Mouse (Mus musculus) A20 (cell line): ENCODE data around the gene Htr6.

ENCODE experiments used
- DNase-seq: peaks from one replicate; pipeline ENCODE4 v3.0.0-alpha.2; 2011; ENCODE audit warnings: low read depth, low spot score

The Htr6 gene

DNA sequence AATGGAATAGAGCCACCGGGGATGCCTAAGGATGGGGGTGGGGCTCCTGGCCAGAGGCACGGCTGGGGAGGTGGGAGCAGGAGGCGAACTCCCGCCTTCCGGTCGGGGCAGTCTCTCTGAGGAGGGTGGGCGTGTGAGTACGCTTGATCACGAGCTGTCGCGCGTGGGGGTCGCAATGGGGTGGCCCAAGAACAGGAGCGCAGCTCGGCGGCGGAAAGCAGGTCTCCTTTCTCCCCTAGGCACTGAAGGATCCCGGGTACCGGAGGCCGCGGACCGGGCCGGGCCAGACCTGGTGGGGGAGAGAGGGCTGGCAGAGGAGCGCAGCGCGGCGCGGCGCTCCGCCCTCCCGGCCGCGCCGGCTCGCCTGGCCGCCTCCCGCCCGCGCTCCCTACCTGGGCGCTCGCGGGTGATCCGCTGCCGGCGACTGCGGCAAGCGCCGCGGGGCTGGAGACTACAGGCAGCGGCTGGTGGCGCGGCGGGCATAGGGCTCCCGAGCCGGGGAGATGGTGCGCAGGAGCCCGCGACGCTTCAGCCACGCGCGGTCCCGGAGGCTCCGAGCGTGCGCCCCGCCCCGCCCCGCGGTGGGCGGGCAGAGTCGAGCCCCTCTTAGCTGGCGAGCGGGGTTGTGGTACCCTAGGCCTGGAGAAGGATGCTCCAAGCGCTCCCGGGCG is at the start of gene Htr6:
Gene Htr6 (minus strand): TSS at position 530 of the 671 bp plus-strand sequence.
- DNase-seq: no peak

DNA sequence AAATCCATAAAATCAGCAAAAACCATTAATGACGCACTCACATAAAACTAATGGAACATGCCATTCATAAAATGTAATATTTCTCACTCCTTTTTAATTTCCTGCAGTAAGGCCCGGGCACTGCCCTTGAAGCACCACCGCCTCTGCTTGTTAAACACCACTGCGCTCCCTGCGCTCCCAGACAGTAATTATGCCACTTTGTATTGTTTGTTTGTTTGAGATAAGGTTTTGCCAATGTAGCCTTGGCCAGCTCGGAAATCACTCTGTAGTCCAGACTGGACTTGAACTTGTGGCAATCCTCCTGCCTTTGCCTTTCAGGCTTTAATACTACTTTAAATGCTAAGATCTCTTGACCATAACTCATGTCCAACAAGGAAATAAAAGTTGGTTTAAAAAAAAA is 49.6 kb upstream of the Htr6 start:
- DNase-seq: no peak

DNA sequence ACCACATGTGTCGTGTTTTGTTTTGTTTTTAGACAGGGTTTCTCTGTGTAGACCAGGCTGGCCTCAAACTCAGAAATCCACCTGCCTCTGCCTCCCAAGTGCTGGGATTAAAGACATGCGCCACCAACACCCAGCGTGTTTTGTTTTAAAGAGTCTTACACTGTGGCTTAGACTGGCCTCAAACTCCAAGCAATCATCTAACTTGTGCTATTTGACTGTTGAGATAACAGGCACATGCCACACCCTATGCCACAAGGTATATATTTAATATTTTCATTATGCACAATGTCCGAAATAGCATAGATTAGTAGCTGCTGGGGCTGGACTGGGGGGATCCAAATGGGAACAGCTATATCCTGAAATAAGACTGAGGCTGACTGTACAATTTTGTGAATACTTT is 47.2 kb upstream of the Htr6 start:
- DNase-seq: no peak

DNA sequence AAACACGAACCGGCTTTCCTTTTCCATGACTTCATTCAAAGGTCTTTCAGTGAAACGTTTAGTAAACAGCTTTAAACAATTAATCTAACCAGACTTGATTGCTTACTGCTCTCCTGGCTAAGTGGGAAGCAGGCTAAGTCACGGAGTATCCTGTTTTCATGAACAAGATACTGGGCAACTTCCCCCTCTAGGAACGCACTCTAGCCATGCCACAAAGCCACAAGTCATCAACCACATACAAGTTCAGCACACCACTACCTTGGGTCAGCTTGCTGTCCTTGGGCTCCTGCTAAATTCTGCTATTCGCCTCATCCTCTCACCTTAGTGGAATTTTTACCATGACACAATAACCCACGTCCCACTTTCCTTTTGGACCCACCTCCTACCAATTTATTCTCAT is 45.6 kb upstream of the Htr6 start:
- DNase-seq: no peak

DNA sequence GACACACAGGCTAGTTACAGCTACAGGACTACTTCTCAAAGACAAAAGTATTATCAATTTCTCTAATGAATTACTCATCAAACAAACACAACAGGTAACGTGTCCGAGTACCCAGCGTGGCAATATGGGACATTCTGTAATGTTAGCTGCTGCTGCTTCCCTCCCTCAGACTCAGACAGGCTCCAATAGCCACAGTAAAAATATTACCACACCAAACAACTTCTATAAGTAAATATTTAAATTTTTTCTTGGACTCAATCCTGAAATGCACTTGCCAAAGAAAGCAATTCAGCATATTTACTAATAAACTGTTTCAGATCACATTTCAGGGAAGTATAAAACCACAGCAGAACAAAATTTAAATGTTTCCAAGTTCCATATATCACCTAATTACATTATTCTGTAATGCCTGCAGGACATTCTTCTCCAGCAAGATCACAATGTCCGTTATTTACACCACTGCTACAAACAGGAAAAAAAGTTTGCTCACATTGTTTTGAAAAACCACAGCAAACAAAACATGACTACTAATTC is 45.0 kb upstream of the Htr6 start:
- DNase-seq: no peak

DNA sequence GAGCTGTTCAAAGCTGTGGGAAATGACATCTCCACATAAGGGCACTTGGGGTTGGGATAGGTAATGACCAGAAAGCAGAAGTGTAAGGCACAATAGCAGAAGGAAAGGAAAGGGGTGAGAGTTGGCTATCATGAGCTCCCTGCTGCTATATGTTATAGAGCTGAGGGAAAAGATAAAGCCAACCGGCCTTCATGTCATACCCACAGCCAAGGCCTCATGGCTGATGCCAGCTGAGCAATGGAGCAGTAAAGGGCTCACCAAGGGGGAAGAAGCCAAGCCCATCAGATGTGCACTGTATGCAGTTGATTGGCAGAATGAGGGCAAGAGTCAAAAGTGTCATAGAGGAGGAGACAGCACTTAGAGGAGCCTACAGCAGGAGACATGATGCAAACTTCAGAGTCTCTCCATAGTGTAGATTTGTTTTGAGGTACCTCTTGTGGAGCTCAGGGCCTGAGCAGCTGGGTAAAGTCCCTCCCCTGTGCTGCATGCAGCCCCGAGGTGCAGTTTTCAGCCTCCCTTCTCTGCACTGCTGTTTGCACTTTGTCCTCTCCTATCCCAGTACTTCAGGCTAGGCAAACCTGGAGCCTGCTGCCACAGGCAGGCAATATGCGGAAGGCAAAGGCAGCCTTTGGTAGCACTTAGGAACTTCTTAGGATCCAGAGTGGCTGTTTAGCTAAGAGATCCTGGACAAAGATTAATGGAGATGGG is 41.1 kb upstream of the Htr6 start:
- no peak for DNase-seq

DNA sequence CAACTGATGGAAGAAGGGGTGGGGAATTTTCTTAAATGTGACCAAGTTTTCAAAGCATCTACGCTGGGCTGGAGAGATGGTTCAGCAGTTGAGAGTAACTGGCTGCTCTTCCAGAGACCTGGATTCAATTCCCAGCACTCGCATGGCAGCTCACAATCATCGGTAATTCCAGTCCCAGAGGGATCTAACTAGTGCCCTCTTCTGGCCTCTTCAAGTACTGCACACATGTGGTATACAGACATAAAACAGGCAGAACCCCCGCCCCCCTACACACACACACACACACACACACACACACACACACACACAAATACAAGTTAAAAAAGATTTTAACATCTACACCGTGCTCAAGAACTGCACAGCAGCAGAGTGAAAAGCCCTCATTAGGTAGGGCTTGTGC is 40.4 kb upstream of the Htr6 start:
- no peak for DNase-seq

DNA sequence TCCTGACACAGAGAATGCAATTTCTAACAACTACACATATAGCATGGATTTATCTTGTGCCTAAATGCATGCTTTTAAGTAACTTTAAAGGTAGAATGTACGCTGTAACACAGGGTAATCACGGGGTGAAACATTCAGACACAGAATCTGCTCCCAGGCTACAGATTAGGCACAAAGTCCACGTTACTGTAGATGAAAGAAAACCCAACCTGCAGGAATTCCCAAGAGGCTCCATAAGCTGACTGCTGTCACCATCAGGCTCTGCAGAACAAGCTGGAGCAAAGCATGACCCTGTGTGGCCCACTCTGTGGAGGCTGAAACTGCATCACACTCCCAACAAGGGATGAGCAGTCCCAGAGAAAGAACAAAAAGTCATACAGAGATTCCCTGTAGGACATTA is 37.1 kb upstream of the Htr6 start:
- no peak for DNase-seq

DNA sequence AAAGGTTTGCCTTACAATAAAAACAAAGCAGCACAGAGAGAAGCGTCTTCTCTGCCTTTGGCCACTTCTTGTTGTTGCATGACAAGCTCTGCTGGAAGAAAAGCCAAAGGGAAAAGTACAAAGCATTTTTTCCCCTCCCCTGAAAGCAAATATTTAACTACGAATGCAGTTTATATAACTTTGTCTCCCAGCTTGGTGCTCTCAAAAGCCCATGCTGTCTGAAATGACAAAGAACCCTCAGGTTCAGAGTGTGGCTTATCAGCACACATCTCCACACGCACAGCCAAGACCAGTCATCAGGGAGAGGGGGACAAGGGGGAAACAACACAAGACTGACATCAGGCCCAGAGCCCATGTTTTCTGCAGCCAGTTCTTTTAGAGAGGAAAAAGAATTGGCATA is 36.1 kb upstream of the Htr6 start:
- DNase-seq: no peak

DNA sequence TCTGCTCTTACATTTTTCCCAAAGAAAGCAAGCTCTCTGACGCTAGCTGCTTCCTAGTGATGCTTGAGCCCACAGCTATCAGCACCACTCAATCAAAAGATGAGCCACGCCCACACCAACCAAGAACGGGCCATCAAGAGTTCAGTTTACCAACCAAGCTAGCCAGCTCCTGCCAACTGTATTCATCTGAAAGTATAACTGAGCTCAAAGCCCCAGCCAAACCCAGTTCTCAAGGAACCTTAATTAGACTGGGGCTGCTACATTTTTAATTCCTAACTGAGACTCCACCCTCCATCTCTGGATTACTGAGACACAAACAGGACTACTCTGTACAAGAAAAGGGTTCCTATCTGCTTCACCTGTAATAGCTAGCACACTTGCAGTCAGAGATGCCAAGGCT is 35.5 kb upstream of the Htr6 start:
- no peak for DNase-seq

DNA sequence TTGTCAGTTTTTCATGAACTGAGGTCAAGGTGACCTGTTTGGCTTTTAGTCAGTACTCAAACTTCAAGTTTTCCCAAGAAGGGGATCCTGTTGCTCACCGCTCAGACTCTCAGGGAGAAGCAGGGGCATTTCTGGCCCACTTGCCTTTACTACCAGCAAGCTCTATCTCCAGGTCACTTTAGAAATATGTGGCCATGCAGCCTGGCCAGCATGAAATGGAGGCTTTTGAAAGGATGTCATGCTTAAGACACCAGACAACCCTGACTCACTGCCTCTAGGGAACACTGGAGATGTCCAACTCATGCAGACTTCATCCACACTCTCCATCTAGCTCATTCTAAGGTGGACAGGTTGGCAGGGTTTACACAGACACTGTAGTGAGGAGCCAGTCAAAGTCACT is 30.1 kb upstream of the Htr6 start:
- no peak for DNase-seq

DNA sequence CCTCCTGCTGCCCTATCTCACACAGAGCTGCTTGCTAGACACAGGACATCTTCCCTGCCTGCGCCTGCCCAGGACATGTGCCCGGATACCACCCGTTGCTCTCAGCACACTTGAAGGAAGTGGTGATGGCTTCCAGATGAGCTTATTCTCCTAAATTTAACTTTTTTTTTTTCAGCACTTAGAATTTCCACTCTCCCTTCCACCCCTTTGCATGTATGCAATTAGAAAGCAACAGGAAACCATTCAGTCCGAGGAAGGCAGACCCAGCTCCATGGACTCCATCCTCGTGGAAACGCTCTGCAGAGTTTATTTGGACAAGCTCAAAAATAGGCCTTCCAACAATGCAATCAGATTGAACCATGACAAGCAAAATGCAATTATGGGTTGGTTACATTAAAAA is 26.2 kb upstream of the Htr6 start:
- no peak for DNase-seq

DNA sequence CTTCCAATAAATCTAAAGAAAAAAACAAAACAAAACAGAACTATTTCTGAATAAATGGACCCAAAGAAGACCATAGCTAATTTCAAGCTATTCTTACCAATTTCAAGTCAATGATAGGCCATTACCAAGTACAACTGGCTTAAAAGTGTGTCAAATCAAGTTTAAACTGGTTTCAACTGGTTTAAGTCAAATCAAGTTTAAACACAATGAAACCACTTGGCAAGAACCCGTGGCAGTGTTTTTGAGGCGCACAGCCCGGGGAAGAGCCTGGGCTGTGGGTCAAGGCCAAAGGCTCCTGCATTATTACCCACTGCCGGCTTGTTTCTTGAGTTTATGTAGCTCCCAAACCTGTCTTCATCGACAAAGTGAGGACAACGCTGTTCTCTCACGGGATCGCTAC is 25.0 kb upstream of the Htr6 start:
- no peak for DNase-seq

DNA sequence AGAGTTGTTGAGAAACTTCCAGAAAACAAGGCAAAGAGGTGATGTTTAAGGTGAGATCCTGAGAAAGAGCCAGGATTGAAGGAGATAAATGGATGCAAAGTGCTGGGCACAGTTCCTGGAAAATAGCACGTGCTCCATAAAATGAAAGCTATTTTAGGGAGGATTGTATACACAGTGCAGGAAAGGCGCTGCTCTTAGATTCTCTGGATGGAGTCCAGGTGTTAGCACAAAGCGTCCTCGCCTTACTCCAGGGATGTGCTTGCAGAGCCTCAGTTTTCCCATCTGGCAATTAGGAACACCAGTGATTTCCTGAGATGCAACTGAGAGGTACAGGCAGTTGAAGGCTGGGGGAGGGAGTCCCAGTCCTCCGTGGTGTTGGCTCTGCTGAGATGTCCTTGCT is 20.8 kb upstream of the Htr6 start:
- no peak for DNase-seq

DNA sequence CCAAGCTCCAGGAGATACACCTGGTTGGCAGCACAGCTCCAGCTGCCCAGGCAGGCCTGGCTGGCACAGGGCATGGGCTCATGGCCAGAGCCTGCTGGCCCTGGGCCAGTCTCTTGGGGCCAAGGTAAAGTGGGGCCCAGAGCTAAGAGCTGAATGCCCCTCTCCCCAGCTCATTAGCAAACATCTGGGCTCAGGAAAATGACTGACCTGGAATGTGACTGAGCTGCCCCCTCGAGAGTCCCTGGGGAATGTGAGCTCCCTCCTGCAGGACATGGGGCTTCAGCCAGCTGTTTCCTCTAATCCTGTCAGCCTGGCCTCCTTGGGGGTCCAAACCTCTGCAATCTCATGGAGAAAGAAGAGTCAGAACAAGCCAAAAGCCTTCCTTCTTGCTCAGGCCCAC is 20.0 kb upstream of the Htr6 start:
- DNase-seq: no peak

DNA sequence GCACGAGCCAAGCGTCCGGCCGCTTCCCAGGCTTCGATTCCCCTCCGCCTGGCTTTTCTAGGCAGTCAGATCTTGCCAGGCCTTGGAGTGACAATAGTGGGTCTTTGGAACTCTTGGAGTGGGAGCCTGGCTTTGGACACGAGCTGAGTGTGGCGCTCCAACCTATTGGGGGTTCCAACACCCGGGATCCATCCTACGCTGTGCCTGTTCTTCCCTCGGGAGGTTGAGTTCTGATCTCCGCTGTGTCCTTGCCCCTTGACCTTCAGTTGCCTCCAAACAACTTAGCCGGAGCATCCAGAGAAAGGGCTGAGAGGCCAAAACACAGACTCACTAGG is 17.8 kb upstream of the Htr6 start:
- DNase-seq: no peak

DNA sequence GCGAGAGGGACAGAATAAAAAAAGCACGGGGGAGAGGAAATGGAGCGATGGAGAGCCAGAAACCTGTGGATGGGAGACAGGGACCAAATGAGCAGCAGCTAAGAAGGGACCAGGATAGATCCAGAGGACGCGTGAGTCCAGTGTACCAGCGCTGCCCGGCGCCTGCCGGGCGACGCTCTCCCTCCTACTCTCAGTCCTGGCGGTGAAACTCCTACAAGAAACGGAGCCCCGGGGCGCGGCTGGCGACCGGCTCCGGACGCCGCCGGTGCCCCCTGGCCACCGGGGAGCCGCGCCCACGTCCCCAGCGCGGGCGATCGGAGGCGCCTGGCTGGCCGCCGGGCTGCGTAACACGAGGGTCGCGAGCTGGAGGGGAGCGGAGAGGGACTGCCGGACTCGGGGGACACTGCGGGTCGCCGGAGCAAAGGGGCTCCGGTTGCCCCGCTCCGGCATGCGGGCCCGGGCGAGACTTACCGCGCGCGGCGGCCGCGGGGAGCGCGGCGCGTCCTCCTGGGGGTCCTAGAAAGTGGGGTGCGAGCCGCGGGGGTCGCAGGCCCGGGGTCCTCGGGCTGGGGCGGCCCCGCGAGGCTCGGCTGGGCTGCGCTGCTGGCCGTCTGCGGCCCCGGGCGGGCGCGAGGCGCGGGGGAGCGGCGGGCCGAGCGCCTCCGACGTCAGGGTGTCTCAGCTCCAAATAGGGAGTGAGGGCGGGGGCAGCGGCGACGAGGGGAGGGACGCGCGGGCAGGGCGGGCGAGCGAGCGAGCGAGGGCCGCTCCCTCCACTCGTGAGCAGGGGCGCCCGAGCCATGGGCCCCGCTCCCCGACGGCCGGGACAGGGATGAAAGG is 17.2 kb upstream of the Htr6 start, which contains the start of gene Nbl1:
Gene Nbl1 (minus strand): TSS at position 638 of the 840 bp plus-strand sequence.
- DNase-seq: no peak

DNA sequence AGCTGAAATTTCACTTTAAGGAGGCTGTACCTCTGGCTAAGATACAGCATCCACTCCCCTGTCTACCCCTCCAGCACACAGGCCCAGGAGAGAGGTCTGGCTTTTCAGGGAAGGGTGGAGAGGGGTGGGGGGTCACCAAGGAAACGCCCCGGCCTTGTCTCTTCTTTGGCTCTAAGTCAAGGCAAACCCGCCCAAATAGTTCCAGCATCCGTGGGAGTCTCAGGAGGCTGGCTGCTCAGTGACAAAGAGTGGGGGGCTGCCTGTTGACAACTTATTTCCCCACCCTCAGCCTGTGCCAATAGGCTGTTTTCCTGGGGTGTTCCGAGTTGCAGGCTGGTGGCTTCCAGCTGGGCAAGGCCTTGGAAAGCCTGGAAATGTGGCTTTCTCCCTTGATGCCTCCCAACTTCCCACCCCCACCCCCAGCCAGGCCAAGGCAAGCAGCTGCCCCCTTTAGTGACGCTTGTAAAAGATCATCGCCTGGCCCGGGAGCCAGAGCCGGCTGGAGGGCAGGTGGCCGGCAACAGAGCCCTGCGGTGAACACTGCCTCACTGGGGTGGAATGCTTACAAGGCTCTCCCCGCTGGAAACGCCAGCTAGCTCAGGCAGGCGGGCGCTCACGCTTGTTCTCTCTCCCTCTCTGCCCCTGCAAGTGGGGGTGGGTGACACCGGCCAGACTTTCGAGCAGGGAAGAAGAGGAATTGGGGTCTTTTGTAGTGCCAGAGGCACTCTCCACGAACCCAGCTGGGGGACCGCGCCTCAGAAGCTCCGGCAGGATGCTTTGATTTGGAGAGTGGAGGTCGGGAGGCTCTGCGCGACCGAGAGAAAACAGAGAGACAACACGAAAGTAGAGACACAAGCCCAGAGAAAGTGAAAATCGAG is 16.3 kb upstream of the Htr6 start:
- DNase-seq: no peak

DNA sequence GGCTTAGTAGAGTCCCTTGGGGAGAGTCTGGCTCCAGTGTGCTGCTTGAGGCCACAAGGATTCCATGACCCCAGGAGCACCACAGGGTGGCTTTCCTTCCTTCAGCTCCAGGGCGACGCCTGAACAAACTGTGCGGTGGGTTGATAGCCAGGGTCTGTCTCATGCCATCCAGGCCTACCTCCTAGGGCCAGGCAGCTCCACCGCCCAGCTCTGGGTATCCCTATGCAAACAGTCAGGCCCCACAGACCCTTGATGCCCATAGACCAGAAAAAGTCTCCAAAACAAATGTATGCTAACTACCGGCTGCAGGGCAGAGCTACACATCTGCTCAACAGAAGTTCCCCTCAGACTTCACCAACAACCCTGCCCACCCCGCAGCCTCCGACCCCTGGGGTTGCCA is 15.7 kb upstream of the Htr6 start:
- DNase-seq: no peak

DNA sequence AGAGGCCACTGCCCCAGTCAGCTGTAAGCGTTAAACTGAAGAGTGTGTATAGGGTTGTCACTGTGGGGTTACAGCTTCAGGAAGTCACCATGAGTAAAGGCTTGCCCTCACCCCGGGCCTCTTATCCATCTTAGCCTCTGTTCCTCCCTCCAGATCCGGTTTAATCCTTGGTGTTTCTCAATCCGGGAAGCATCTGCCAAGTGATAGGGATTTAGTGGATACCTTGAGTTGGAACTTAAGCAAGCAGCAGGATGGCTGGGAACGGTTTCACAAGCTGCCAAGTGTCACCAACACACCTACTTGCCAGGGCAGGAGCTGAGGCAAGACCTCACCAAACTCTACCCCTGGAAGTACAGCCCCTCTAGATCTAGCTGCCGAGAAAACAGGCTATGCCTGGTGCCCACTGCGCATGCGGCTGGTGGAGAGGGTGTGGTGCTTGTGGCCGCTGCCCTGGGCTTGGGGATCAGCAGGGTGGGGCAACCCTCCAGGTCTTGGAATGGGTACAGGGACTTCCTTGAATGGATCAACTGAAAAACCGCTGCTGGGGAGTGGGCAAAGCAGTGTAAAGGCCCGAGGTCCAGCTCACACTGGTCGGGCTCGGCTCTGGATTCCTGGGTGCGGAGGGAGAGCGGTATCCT is 15.1 kb upstream of the Htr6 start:
- DNase-seq: no peak
